Mouse (Mus musculus): ENCODE measurements around the gene Ube2h. TPM values are rescaled to one million over a fixed set of nuclear protein-coding genes. Genes with fewer than 3 reads are reported as not detected.

The Ube2h gene
- polyA plus RNA-seq, 1 experiment from 2014 or later: 44.4 TPM

GRCm38 (mm10) chr6:30242928-30243327, 61.4 kb downstream of the Ube2h start:
- no peak for ATAC-seq (ENCODE audit: insufficient number of reproducible peaks, insufficient read depth, low FRiP score, low TSS enrichment, low read depth)

GRCm38 (mm10) chr6:30240105-30240504, 64.2 kb downstream of the Ube2h start:
- Histone ChIP-seq H3K27ac (no peak overlapping the region), H3K36me3 (peaks cover 26% of the 10 kb centered on the region), H3K27me3 (no peaks in the 10 kb centered on the region), H3K4me3 (no peak overlapping the region), H3K4me1 (no peaks in the 10 kb centered on the region), H3K9me3 (no peaks in the 10 kb centered on the region), H3K4me2 (no peak overlapping the region), H3K9ac (no peak overlapping the region)
- ATAC-seq (ENCODE audit: insufficient number of reproducible peaks, insufficient read depth, low FRiP score, low TSS enrichment, low read depth): no peak
- 92% methylated on average over 7 of the region's 7 CpGs for WGBS

More at GRCm38 (mm10) chr6:30242928-30243327, 61.4 kb downstream of the Ube2h start:
- Histone ChIP-seq H3K27ac (no peak overlapping the region), H3K9ac (no peak overlapping the region), H3K36me3 (peaks cover 20% of the 10 kb centered on the region), H3K27me3 (no peaks in the 10 kb centered on the region), H3K4me3 (no peak overlapping the region), H3K9me3 (no peaks in the 10 kb centered on the region), H3K4me1 (no peaks in the 10 kb centered on the region), H3K4me2 (no peak overlapping the region)
- WGBS: 77% methylated on average over 4 of the region's 4 CpGs

DNA sequence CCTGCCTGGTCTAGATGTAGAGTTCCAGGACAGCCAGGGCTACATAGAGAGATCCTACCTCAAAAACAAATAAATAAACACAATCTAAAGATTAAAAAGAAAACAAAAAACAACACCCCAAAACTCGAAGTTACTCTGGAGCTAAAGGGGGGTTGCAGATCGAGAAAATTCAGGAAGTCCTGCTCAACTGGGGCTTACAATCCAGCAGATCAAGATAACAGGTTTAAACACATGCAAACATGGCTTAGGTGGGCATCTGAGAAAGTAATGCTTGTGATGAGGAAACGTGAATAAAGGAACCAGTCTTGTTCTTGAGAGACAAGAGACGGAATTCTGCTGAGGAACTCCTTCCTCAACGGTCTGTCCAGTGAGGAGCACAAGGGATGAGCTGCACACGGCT, 65.1 kb downstream of the Ube2h start:
- Histone ChIP-seq H3K9me3 (no peaks in the 10 kb centered on the region), H3K4me2 (no peak overlapping the region), H3K27me3 (no peaks in the 10 kb centered on the region), H3K4me3 (no peak overlapping the region), H3K27ac (no peak overlapping the region), H3K4me1 (no peaks in the 10 kb centered on the region), H3K36me3 (peaks cover 27% of the 10 kb centered on the region), H3K9ac (no peak overlapping the region)
- no peak for ATAC-seq (ENCODE audit: insufficient number of reproducible peaks, insufficient read depth, low FRiP score, low TSS enrichment, low read depth)
- 89% methylated on average over 6 of the region's 6 CpGs for WGBS

DNA sequence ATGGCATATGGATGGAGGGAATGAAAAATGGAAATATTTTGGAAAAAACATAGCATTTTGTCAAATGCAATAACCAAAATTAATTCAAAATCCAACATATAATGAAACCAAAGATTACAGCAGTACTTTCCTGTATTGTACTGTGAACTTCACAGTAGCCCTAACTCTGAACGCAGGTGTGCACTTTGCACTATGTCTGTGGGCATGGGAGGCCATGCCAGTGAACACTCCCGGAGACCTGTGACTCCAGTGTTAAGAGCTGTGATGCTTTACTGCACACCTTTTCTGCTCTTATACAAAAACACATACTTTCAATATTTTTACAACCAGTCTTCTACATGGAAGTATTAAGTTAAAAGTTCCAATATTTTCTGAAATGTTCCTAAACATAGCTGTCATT, 66.3 kb downstream of the Ube2h start:
- Histone ChIP-seq H3K4me1 (no peaks in the 10 kb centered on the region), H3K9ac (no peak overlapping the region), H3K4me2 (no peak overlapping the region), H3K27ac (no peak overlapping the region), H3K4me3 (no peak overlapping the region), H3K9me3 (no peaks in the 10 kb centered on the region), H3K27me3 (no peaks in the 10 kb centered on the region), H3K36me3 (peaks cover 33% of the 10 kb centered on the region)
- 88% methylated on average over 2 of the region's 2 CpGs for WGBS
- no peak for ATAC-seq (ENCODE audit: insufficient number of reproducible peaks, insufficient read depth, low FRiP score, low TSS enrichment, low read depth)

GRCm38 (mm10) chr6:30236564-30236963, 67.8 kb downstream of the Ube2h start:
- H3K9me3 ChIP-seq: no peaks in the 10 kb centered on the region
- no peak overlapping the region for H3K27ac ChIP-seq
- peaks cover 33% of the 10 kb centered on the region for H3K36me3 ChIP-seq
- no peak overlapping the region for H3K9ac ChIP-seq
- no peaks in the 10 kb centered on the region for H3K27me3 ChIP-seq
- H3K4me2 ChIP-seq: no peak overlapping the region
- 81% methylated on average over 1 of the region's 1 CpGs for WGBS
- no peak overlapping the region for H3K4me3 ChIP-seq
- H3K4me1 ChIP-seq: no peaks in the 10 kb centered on the region
- no peak for ATAC-seq (ENCODE audit: insufficient number of reproducible peaks, insufficient read depth, low FRiP score, low TSS enrichment, low read depth)

GRCm38 (mm10) chr6:30231758-30232293, 72.5 kb downstream of the Ube2h start:
- WGBS: 90% methylated on average over 4 of the region's 4 CpGs
- Histone ChIP-seq H3K27me3 (no peaks in the 10 kb centered on the region), H3K4me2 (no peak overlapping the region), H3K9me3 (no peaks in the 10 kb centered on the region), H3K27ac (no peak overlapping the region), H3K4me1 (no peaks in the 10 kb centered on the region; the same call in 1 of the 2 replicates), H3K9ac (no peak overlapping the region), H3K36me3 (peaks cover 13% of the 10 kb centered on the region), H3K4me3 (no peak overlapping the region)
- no peak for ATAC-seq (ENCODE audit: insufficient number of reproducible peaks, insufficient read depth, low FRiP score, low TSS enrichment, low read depth)

GRCm38 (mm10) chr6:30230246-30230645, 74.1 kb downstream of the Ube2h start:
- ATAC-seq (ENCODE audit: insufficient number of reproducible peaks, insufficient read depth, low FRiP score, low TSS enrichment, low read depth): no peak
- H3K9me3 ChIP-seq: no peaks in the 10 kb centered on the region
- peaks cover 20% of the 10 kb centered on the region for H3K36me3 ChIP-seq
- H3K4me2 ChIP-seq: no peak overlapping the region
- H3K9ac ChIP-seq: no peak overlapping the region
- 88% methylated on average over 7 of the region's 7 CpGs for WGBS
- no peak overlapping the region for H3K4me3 ChIP-seq
- no peaks in the 10 kb centered on the region for H3K27me3 ChIP-seq
- H3K27ac ChIP-seq: no peak overlapping the region
- no peaks in the 10 kb centered on the region; the same call in 1 of the 2 replicates for H3K4me1 ChIP-seq

GRCm38 (mm10) chr6:30228921-30229320, 75.4 kb downstream of the Ube2h start:
- no peaks in the 10 kb centered on the region for H3K9me3 ChIP-seq
- no peak overlapping the region for H3K4me3 ChIP-seq
- no peak overlapping the region for H3K4me2 ChIP-seq
- no peak overlapping the region for H3K27ac ChIP-seq
- H3K36me3 ChIP-seq: peaks cover 17% of the 10 kb centered on the region
- 77% methylated on average over 2 of the region's 2 CpGs for WGBS
- H3K27me3 ChIP-seq: no peaks in the 10 kb centered on the region
- no peak overlapping the region for H3K9ac ChIP-seq
- no peaks in the 10 kb centered on the region; the same call in 1 of the 2 replicates for H3K4me1 ChIP-seq
- no peak for ATAC-seq (ENCODE audit: insufficient number of reproducible peaks, insufficient read depth, low FRiP score, low TSS enrichment, low read depth)

DNA sequence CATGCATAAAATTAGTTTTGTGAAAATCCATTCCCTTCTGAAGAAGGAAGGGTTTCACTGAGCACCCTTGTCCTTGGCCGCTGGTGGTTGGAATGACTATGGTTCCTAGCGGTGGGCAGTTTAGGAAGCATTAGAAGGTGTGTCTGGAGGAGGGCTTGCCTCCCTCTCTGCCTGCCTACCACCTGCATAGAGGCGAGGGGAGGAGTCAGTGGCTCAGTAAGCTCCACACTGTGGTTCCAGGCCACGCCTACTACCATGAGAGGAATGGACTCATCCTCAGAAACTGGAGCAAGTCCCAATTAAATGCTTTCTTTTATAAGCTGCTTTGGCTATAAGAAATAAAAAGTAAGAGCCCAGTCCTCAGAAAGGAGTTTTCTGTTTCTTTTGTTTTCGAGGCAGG, 76.0 kb downstream of the Ube2h start:
- Histone ChIP-seq H3K27me3 (no peaks in the 10 kb centered on the region), H3K27ac (no peak overlapping the region)
- WGBS: 68% methylated on average over 5 of the region's 5 CpGs

DNA sequence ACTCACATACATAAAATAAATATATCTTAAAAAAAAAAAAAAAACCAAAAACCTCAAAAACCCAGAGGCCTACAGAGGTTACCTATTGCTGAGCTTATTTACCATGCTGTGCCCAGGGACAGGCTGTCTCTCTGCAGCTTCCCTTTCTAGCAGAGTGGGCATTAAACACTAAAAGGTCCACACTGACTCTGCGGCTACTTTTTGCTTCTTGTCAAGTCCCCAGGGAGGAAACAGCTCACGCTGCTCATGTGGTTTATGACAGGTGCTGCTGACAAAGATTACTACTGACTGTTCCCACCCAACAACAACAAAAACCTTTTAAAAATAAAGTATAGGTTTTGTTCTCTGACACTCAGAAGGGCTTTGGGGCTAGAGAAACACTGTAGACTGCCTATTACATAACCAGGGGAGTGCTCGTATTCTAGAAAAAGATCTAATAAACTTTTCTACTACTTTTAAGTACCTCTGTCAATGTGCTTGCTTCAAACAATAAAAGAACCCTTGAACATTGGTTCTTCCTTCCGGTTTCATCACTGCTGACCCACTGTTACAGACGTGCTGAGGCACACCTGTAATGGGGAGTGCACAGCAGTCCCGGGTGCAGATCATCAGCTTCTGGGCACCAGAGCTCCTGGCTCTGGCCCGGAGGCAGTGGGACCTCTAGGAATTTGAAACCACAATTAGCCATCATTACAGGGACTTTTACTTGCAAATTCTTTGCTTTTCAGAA, 77.2 kb downstream of the Ube2h start:
- H3K9ac ChIP-seq: no peak overlapping the region
- H3K4me3 ChIP-seq: no peak overlapping the region
- no peaks in the 10 kb centered on the region for H3K27me3 ChIP-seq
- no peaks in the 10 kb centered on the region for H3K9me3 ChIP-seq
- no peak overlapping the region for H3K27ac ChIP-seq
- peaks cover 15% of the 10 kb centered on the region; the same call in 1 of the 2 replicates for H3K36me3 ChIP-seq
- H3K4me1 ChIP-seq: no peaks in the 10 kb centered on the region; the same call in 1 of the 2 replicates
- 65% methylated on average over 7 of the region's 7 CpGs for WGBS
- no peak for ATAC-seq (ENCODE audit: insufficient number of reproducible peaks, insufficient read depth, low FRiP score, low TSS enrichment, low read depth)
- H3K4me2 ChIP-seq: no peak overlapping the region

More for the DNA sequence above, 76.0 kb downstream of the Ube2h start:
- Histone ChIP-seq H3K36me3 (peaks cover 15% of the 10 kb centered on the region), H3K9me3 (no peaks in the 10 kb centered on the region), H3K4me3 (no peak overlapping the region), H3K9ac (no peak overlapping the region), H3K4me2 (no peak overlapping the region), H3K4me1 (no peaks in the 10 kb centered on the region; the same call in 1 of the 2 replicates)
- no peak for ATAC-seq (ENCODE audit: insufficient number of reproducible peaks, insufficient read depth, low FRiP score, low TSS enrichment, low read depth)

GRCm38 (mm10) chr6:30224693-30225092, 79.6 kb downstream of the Ube2h start:
- Histone ChIP-seq H3K27ac (no peak overlapping the region), H3K27me3 (no peaks in the 10 kb centered on the region), H3K9ac (no peak overlapping the region), H3K36me3 (peaks cover 30% of the 10 kb centered on the region), H3K9me3 (no peaks in the 10 kb centered on the region), H3K4me2 (no peak overlapping the region), H3K4me3 (no peak overlapping the region), H3K4me1 (no peaks in the 10 kb centered on the region; the same call in 1 of the 2 replicates)
- no peak for ATAC-seq (ENCODE audit: insufficient number of reproducible peaks, insufficient read depth, low FRiP score, low TSS enrichment, low read depth)
- 91% methylated on average over 1 of the region's 1 CpGs for WGBS

GRCm38 (mm10) chr6:30222321-30222720, 82.0 kb downstream of the Ube2h start:
- Histone ChIP-seq H3K36me3 (peaks cover 49% of the 10 kb centered on the region), H3K4me1 (no peaks in the 10 kb centered on the region), H3K9ac (no peak overlapping the region), H3K4me3 (no peak overlapping the region), H3K27ac (no peak overlapping the region), H3K4me2 (no peak overlapping the region), H3K27me3 (no peaks in the 10 kb centered on the region), H3K9me3 (no peaks in the 10 kb centered on the region)
- ATAC-seq (ENCODE audit: insufficient number of reproducible peaks, insufficient read depth, low FRiP score, low TSS enrichment, low read depth): no peak
- 79% methylated on average over 1 of the region's 1 CpGs for WGBS
